Mouse (Mus musculus): ENCODE data around the gene Mrpl16.

GRCm38 (mm10) chr19:11820211-11820610 lies 50.0 kb downstream of the Mrpl16 start:
- TF ChIP-seq CTCF (IDR thresholded peaks at IDR 0.05): no peak; the same call in 1 of the 2 replicates
- TF ChIP-seq POLR2A (IDR thresholded peaks at IDR 0.05; ENCODE audit: insufficient read depth, low read depth, low read length): no peak
- TF ChIP-seq EP300 (IDR thresholded peaks at IDR 0.05; ENCODE audit: insufficient read depth, low read depth, low read length): peak; percentile 1; the same call in 1 of the 2 replicates
